Mouse (Mus musculus): Measurements from ENCODE around the gene Rab11fip3.

The Rab11fip3 gene

DNA sequence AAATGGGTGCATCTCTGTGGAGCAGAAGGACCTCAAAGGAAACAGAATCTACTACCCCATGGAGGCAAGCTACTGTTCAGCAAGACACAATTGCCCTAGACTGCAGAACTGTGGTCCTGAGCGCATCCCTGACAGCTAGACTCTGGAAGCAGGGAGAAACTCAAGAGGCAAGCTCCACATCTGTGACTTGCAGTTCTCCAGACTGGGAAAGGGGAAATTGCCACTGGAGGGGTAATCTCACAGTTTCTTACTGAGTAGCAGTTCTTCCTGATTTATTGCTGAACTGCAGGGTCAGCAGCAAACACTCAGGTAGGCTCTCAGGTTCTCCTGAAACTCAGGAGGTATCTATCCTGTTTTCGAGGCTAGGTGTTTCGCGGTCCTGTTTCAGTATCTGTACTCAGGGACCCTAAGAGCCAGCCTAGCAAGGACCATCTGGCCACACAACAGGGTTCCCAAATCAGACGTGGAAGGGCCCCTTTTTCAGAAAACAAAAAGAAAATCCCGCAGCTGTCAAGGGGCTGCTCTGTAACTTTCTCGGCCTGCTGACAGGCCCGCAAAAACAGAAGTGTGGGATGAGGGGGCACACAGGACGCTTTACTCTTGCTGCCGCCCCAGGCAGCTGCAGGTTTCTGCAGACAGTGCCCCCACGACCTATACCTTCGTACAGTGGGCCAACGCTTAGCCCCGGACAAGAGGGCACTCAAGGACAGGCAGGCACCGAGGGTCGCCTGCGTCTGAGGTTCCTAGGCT lies 84.6 kb downstream of the Rab11fip3 start:
- no peak for DNase-seq

DNA sequence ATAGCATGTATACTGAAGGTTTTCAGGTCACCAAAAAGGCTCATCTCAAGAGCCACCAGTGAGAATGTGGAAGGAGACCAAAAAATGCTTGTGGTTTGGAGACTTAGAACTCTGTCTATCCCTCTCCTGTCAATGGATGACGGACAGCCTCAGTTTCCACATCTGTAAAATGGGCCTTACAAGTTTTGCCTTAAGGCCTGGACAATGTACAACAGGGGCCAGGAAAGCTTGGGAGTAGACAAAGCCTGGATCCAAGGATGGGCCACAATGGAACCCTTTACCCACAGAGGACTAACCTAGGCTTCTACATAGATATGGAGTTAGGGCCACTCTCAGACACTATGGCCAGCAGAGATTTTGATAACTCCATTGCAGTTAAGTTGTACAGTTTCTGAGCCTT lies 85.3 kb downstream of the Rab11fip3 start:
- DNase-seq, result no peak

GRCm38 (mm10) chr17:25982913-25983312 lies 86.4 kb downstream of the Rab11fip3 start:
- DNase-seq, result no peak

DNA sequence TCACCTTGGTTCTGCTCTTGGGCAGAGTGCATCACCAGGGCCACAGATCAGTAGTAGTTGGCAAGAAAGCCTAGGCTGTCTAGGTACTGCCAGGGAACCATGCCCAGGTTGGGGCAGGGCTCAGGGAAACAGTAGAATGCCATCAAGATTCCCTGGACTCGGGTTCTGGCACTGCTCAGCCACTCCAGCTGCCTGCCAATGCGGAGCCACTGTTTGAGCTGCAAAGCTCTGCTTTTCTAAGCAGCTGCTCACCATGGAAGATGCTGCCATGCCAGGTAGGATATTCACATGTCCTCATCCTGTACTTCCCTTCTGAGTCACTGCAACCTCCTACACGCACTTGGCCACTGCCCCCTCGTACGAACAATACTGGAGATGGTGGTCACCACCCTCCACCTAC lies 88.5 kb downstream of the Rab11fip3 start:
- DNase-seq, result peak; percentile 81

DNA sequence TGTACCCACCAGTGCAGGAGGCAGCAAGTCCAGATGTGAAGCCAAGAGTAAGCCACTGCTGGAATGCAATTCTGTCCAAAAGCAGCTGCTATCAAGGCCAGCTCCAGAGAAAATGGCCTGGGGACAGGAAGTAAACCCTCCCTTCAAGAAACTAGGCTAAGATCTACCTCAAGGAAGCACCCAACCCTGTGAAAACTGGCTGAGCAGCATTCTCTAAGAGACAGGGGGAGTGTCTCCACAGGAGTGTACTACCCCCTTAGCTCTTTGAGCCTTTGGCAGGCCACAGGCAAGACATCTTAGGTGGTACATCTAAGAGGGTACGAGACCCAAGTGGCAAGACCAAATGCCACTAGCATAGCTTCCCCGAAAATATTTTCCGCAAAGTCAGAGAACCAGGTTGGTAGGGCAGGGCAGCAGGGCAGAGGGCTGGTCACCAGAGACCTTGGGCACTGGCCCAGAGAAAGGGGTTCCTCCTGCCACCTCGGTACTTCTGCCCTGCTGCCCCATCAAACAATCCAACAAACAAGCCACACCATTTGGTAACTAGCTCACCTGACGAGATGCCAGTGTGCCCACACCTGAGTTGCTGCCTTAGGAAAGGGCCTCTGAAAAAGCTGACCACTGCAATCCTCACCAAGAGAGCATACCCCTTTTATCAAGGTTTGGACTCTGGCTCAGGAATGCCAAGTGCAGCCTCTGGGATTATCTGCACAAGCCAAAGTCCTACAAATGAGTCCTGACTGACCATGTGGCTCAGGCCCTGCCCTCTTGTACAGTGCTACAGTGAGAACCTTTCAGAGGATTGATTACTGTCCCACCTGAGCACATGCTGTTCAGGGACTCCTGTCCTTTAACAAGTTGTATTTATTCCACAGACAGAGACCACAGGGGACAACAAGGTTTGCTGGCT lies 89.3 kb downstream of the Rab11fip3 start:
- DNase-seq, result peak; percentile 44

GRCm38 (mm10) chr17:25970954-25971707 lies 98.2 kb downstream of the Rab11fip3 start:
- no peak for DNase-seq

DNA sequence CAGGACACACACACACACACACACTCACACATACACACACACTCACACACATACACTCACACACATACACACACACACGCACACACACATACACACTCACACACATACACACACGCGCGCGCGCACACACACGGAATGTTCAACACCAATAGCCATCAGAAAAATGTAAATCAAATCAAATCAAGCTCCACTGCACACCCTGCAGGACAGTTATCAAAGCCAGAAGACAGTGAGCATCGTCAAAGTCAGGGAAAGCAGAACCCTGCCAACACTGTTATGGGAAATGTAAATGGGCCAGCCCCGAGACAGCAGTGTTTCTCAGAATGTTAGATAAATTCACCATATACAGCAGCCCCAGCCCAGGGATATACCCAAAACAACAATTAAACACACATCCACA lies 98.9 kb downstream of the Rab11fip3 start:
- no peak for DNase-seq

- no peak for DNase-seq
These were observed 101.2 kb downstream of the Rab11fip3 start for GRCm38 (mm10) chr17:25968176-25968575.

GRCm38 (mm10) chr17:25967652-25968051 lies 101.7 kb downstream of the Rab11fip3 start:
- peak; percentile 58 for DNase-seq

- DNase-seq, result peak; percentile 74
These were observed 105.1 kb downstream of the Rab11fip3 start for GRCm38 (mm10) chr17:25964271-25964670.

DNA sequence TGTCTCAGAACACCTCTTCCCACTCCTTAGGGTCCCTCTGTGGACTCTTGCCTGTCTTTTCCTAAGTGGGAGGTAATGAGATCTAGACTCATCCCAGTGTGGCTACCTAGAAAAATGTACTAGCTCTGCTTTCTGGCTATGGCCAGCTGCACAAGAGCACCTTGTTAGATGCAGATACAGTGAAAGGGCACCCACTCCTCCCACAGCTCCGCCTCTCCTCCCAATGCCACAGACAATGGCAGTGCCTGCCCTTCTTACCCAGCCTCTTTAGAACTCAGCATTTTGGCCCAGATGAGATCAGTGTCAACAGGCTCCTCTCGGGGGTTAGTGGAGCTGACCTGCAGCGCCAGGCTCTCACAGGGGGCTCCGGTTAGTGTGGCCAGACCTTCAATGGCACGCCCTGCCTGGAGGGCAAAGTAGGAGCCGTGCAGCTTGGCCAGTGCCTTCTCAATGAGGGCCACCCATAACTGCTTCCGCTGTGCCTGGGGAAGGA lies 106.9 kb downstream of the Rab11fip3 start:
- DNase-seq, result no peak

DNA sequence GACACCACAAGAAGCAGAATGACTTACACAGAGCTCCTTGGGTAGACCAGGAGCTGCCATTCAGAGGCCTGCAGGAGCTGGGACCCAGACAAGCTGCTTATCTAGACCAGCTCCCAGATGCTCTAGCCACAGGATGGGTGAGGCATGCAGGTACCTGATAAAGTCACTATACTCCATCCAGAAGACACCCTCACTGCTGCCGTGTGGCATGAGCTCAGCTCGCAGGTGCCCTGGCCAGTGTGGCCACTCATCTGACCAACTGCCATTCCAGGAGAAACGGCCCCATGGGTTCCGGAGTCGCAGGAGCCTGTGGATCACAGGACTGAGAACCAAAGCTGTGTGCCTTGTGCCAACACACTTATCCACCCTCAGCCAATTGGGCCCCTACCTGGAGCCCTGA lies 107.8 kb downstream of the Rab11fip3 start:
- DNase-seq, result no peak

GRCm38 (mm10) chr17:25959630-25960467 lies 109.5 kb downstream of the Rab11fip3 start:
- peak; percentile 71 for DNase-seq

GRCm38 (mm10) chr17:25958771-25959494 lies 110.4 kb downstream of the Rab11fip3 start:
- DNase-seq, result peak; percentile 77

- peak; percentile 80 for DNase-seq
These were observed 111.7 kb downstream of the Rab11fip3 start for GRCm38 (mm10) chr17:25957586-25958051.

GRCm38 (mm10) chr17:25956631-25957030 lies 112.7 kb downstream of the Rab11fip3 start:
- DNase-seq, result no peak

DNA sequence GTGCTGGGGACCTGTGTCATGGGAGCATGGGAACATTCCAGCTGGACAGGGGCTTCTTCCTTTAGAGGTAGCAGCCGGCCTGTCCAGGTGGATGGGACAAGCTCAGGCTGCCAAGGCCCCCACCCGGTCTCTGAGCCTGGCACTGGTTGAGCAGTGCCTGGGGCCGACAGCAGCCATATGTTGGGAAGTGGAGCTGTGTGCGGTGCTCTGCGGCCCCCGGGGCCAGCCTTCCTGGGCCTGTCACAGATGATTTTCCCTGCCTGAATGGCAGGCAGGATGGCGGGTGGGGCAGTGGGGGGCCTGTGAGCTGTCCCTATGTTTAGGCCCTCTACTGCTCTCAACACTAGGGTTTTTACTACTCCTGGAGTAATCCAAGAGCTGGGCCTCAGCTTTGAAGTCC lies 113.2 kb downstream of the Rab11fip3 start:
- DNase-seq, result peak; percentile 96

DNA sequence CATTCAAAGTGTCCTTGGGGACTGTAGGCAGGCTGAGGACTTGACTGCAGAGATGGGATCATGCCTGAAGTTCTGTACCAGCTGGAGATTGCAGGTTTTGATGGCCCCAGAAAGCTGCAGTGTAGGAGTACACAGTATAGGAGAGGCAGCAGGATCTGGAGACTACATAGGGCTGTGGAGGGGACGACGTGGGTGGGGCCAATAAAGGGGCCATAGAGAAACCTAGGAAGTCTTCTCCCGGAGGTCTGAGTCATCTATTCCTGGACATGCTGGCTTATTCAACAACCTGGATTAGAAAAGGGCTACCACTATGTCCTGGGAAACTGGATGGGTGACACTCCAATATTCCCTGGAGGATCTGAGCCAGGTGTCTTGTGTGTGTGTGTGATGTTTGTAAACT lies 113.6 kb downstream of the Rab11fip3 start:
- DNase-seq, result peak; percentile 64

GRCm38 (mm10) chr17:25954671-25955070 lies 114.7 kb downstream of the Rab11fip3 start:
- peak; percentile 53 for DNase-seq

GRCm38 (mm10) chr17:25953161-25953560 lies 116.2 kb downstream of the Rab11fip3 start:
- DNase-seq, result peak; percentile 89
